Mouse (Mus musculus): ENCODE results near the gene Prkag2. TPM values are rescaled to one million over a fixed set of nuclear protein-coding genes. Genes with fewer than 3 reads are reported as not detected.

The Prkag2 gene
- polyA plus RNA-seq, 1 experiment from 2014 or later = 98.9 TPM

DNA sequence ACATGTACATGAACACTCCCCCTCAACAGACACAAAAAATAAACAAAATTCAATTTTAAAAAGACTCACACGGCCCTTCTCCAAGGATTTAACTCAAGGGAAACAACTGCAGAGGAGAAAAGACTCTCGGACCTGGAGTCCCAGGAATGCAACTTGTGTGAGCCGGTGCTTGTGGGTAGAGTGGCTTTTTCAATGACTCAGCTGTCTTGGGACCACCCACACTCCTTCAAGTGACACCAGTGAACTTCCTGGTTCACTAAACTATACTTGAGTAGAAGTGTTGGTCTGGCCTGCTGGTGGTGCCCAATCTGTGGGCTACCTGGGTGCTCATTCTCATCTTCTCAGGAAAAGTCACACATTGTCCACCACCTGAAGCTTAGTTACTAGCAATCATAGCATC is 53.7 kb downstream of the Prkag2 start:
- Histone ChIP-seq H3K9ac (replicated peaks; ENCODE audit: low read depth, low read length) (no peak overlapping the region), H3K4me3 (ENCODE audit: low read depth, low read length) (no peak overlapping the region), H3K27ac (ENCODE audit: low read depth, low read length) (no peak overlapping the region), H3K9me3 (ENCODE audit: control insufficient read depth, low read length) (no peaks in the 10 kb centered on the region), H3K4me2 (ENCODE audit: low read depth, low read length) (no peak overlapping the region), H3K4me1 (ENCODE audit: control insufficient read depth, insufficient read depth, low read length) (no peaks in the 10 kb centered on the region), H3K27me3 (ENCODE audit: control insufficient read depth, insufficient read depth, low read length) (no peaks in the 10 kb centered on the region), H3K36me3 (ENCODE audit: control insufficient read depth, insufficient read depth, low read length) (no peaks in the 10 kb centered on the region)
- ATAC-seq (ENCODE audit: low read depth) = no peak
- 84% methylated on average over 3 of the region's 3 CpGs for WGBS

DNA sequence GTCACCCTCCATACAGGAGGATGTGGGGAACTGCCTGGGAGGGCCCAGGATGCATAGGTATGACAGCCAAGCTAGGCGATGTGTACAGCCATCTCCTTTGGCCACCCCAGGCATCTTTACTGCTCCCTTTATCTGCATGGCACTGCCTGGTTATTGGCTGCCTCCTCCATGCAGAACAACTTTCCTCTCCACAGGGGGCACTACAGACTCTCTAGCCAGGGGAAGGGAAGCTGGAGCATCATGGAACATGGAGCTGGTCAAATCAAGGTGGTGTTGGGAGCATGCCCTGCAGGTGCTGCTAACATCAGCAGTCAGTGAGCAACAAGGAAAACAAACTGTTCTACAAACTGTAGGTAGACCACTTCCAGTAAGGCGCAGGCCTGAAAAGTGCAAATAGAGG is 56.4 kb downstream of the Prkag2 start:
- Histone ChIP-seq H3K36me3 (ENCODE audit: control insufficient read depth, insufficient read depth, low read length) (no peaks in the 10 kb centered on the region), H3K4me2 (ENCODE audit: low read depth, low read length) (no peak overlapping the region), H3K4me3 (ENCODE audit: low read depth, low read length) (no peak overlapping the region), H3K27me3 (ENCODE audit: control insufficient read depth, insufficient read depth, low read length) (no peaks in the 10 kb centered on the region), H3K9me3 (ENCODE audit: control insufficient read depth, low read length) (no peaks in the 10 kb centered on the region), H3K9ac (replicated peaks; ENCODE audit: low read depth, low read length) (no peak overlapping the region), H3K4me1 (ENCODE audit: control insufficient read depth, insufficient read depth, low read length) (no peaks in the 10 kb centered on the region), H3K27ac (ENCODE audit: low read depth, low read length) (no peak overlapping the region)
- 85% methylated on average over 2 of the region's 2 CpGs for WGBS
- no peak for ATAC-seq (ENCODE audit: low read depth)

DNA sequence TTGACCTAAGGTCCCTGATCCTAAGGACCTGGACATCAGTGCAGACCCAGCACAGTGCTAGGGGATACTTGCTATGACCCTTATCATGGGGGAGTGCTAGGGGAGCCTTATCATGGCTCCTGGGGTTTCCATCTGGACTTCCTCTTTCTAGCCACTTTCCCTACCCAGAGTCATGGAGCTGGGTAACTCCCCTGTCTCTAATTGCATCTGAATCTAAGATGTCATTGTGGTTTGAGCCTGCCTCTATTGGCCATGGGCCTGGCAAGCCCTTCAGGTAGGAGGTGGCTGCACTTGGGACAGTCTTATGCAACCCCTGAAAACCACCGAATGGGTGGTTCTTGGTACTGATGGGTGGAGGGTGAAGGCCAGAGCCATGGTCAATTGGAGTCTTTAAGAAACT is 58.5 kb downstream of the Prkag2 start:
- Histone ChIP-seq H3K27ac (ENCODE audit: low read depth, low read length) (no peak overlapping the region), H3K36me3 (ENCODE audit: control insufficient read depth, insufficient read depth, low read length) (no peaks in the 10 kb centered on the region), H3K4me3 (ENCODE audit: low read depth, low read length) (no peak overlapping the region), H3K9me3 (ENCODE audit: control insufficient read depth, low read length) (no peaks in the 10 kb centered on the region), H3K27me3 (ENCODE audit: control insufficient read depth, insufficient read depth, low read length) (no peaks in the 10 kb centered on the region), H3K4me2 (ENCODE audit: low read depth, low read length) (no peak overlapping the region), H3K9ac (replicated peaks; ENCODE audit: low read depth, low read length) (no peak overlapping the region), H3K4me1 (ENCODE audit: control insufficient read depth, insufficient read depth, low read length) (no peaks in the 10 kb centered on the region)
- ATAC-seq (ENCODE audit: low read depth) = no peak
- 100% methylated on average over 1 of the region's 1 CpGs for WGBS

GRCm38 (mm10) chr5:25041307-25041706 is 59.1 kb downstream of the Prkag2 start:
- H3K36me3 ChIP-seq (ENCODE audit: control insufficient read depth, insufficient read depth, low read length) = no peaks in the 10 kb centered on the region
- H3K27me3 ChIP-seq (ENCODE audit: control insufficient read depth, insufficient read depth, low read length) = no peaks in the 10 kb centered on the region
- H3K9ac ChIP-seq (replicated peaks; ENCODE audit: low read depth, low read length) = no peak overlapping the region
- H3K4me3 ChIP-seq (ENCODE audit: low read depth, low read length) = no peak overlapping the region
- H3K4me1 ChIP-seq (ENCODE audit: control insufficient read depth, insufficient read depth, low read length) = no peaks in the 10 kb centered on the region
- no peak for ATAC-seq (ENCODE audit: low read depth)
- no peak overlapping the region for H3K27ac ChIP-seq (ENCODE audit: low read depth, low read length)
- no peaks in the 10 kb centered on the region for H3K9me3 ChIP-seq (ENCODE audit: control insufficient read depth, low read length)
- WGBS = 50% methylated on average over 5 of the region's 5 CpGs
- no peak overlapping the region for H3K4me2 ChIP-seq (ENCODE audit: low read depth, low read length)

DNA sequence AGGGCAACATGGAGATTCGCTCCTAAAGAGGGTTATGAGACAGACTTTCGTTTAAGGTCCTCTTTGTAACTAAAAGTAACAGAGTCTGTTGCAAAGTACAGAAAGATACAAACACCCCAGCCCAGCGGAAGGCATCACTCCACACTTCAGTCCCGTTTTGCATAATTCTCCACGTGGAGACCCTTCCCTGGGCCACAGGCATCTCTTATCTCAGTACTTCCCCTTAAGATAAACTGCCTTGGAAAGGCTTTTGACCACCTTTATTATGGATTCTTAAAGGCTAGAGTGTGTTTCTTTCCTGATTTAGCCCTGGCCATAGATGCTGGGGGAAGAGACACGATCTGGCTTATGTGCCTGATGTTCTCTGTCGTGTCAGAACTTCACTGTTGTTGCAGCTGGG is 59.5 kb downstream of the Prkag2 start:
- WGBS = 84% methylated on average over 7 of the region's 7 CpGs
- H3K4me2 ChIP-seq (ENCODE audit: low read depth, low read length) = no peak overlapping the region
- no peak overlapping the region for H3K4me3 ChIP-seq (ENCODE audit: low read depth, low read length)
- no peaks in the 10 kb centered on the region for H3K4me1 ChIP-seq (ENCODE audit: control insufficient read depth, insufficient read depth, low read length)
- no peaks in the 10 kb centered on the region for H3K27me3 ChIP-seq (ENCODE audit: control insufficient read depth, insufficient read depth, low read length)
- H3K9me3 ChIP-seq (ENCODE audit: control insufficient read depth, low read length) = no peaks in the 10 kb centered on the region
- no peak overlapping the region for H3K27ac ChIP-seq (ENCODE audit: low read depth, low read length)
- ATAC-seq (ENCODE audit: low read depth) = no peak
- H3K36me3 ChIP-seq (ENCODE audit: control insufficient read depth, insufficient read depth, low read length) = no peaks in the 10 kb centered on the region
- H3K9ac ChIP-seq (replicated peaks; ENCODE audit: low read depth, low read length) = no peak overlapping the region

DNA sequence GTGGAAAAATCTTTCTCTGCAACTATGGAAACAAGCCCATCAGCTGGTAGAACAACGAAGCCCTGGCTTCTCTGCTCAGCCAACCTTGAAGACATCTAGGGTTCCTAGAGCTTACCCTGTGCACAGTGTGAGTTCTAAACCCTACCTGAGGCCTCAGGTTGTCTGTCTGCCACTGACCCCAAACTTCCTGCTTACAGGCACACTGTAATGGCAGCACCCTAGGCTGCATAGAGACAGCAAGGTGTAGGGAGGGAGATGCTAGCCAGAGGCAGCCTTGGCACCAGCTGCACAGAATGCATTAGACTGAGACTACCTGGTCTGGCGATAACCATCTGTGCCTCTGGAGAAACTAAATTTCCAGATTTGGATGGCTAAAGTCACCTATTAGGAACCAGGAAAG is 61.6 kb downstream of the Prkag2 start:
- Histone ChIP-seq H3K9ac (replicated peaks; ENCODE audit: low read depth, low read length) (no peak overlapping the region), H3K27ac (ENCODE audit: low read depth, low read length) (no peak overlapping the region), H3K9me3 (ENCODE audit: control insufficient read depth, low read length) (no peaks in the 10 kb centered on the region), H3K4me2 (ENCODE audit: low read depth, low read length) (no peak overlapping the region), H3K36me3 (ENCODE audit: control insufficient read depth, insufficient read depth, low read length) (no peaks in the 10 kb centered on the region), H3K27me3 (ENCODE audit: control insufficient read depth, insufficient read depth, low read length) (no peaks in the 10 kb centered on the region), H3K4me3 (ENCODE audit: low read depth, low read length) (no peak overlapping the region), H3K4me1 (ENCODE audit: control insufficient read depth, insufficient read depth, low read length) (no peaks in the 10 kb centered on the region)
- ATAC-seq (ENCODE audit: low read depth) = no peak
- WGBS = 95% methylated on average over 2 of the region's 2 CpGs

GRCm38 (mm10) chr5:25035391-25035790 is 65.1 kb downstream of the Prkag2 start:
- Histone ChIP-seq H3K27me3 (ENCODE audit: control insufficient read depth, insufficient read depth, low read length) (no peaks in the 10 kb centered on the region), H3K36me3 (ENCODE audit: control insufficient read depth, insufficient read depth, low read length) (no peaks in the 10 kb centered on the region), H3K4me1 (ENCODE audit: control insufficient read depth, insufficient read depth, low read length) (no peaks in the 10 kb centered on the region), H3K4me2 (ENCODE audit: low read depth, low read length) (no peak overlapping the region), H3K4me3 (ENCODE audit: low read depth, low read length) (no peak overlapping the region), H3K9ac (replicated peaks; ENCODE audit: low read depth, low read length) (no peak overlapping the region), H3K27ac (ENCODE audit: low read depth, low read length) (no peak overlapping the region), H3K9me3 (ENCODE audit: control insufficient read depth, low read length) (no peaks in the 10 kb centered on the region)
- ATAC-seq (ENCODE audit: low read depth) = no peak
- WGBS = 88% methylated on average over 3 of the region's 3 CpGs

- no peaks in the 10 kb centered on the region for H3K9me3 ChIP-seq (ENCODE audit: control insufficient read depth, low read length)
- no peaks in the 10 kb centered on the region for H3K36me3 ChIP-seq (ENCODE audit: control insufficient read depth, insufficient read depth, low read length)
- 81% methylated on average over 4 of the region's 4 CpGs for WGBS
- no peak overlapping the region for H3K4me2 ChIP-seq (ENCODE audit: low read depth, low read length)
- no peaks in the 10 kb centered on the region for H3K4me1 ChIP-seq (ENCODE audit: control insufficient read depth, insufficient read depth, low read length)
- H3K4me3 ChIP-seq (ENCODE audit: low read depth, low read length) = no peak overlapping the region
- no peak overlapping the region for H3K9ac ChIP-seq (replicated peaks; ENCODE audit: low read depth, low read length)
- H3K27ac ChIP-seq (ENCODE audit: low read depth, low read length) = no peak overlapping the region
- no peak for ATAC-seq (ENCODE audit: low read depth)
- no peaks in the 10 kb centered on the region for H3K27me3 ChIP-seq (ENCODE audit: control insufficient read depth, insufficient read depth, low read length)
Measured at GRCm38 (mm10) chr5:25031456-25031856, 69.0 kb downstream of the Prkag2 start.

DNA sequence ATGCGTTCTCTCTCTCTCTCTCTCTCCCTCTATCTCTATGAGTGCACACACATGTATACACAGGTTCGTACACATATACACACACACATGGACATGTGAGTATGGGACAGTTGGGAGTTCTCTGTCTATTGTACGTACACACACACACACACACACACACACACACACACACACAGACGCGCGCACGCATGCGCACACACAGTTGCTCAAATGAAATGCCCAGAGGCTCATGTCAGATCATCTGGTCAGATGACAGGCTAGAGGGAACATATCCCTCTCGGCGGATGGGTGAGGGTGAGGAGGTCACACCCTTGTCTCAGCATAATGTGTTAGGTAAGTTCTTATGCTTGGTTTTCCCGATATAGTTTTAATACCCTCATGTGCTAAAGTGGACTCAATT is 69.4 kb downstream of the Prkag2 start:
- no peaks in the 10 kb centered on the region for H3K9me3 ChIP-seq (ENCODE audit: control insufficient read depth, low read length)
- no peaks in the 10 kb centered on the region for H3K27me3 ChIP-seq (ENCODE audit: control insufficient read depth, insufficient read depth, low read length)
- no peak overlapping the region for H3K4me3 ChIP-seq (ENCODE audit: low read depth, low read length)
- no peaks in the 10 kb centered on the region for H3K36me3 ChIP-seq (ENCODE audit: control insufficient read depth, insufficient read depth, low read length)
- no peak overlapping the region for H3K9ac ChIP-seq (replicated peaks; ENCODE audit: low read depth, low read length)
- H3K27ac ChIP-seq (ENCODE audit: low read depth, low read length) = no peak overlapping the region
- H3K4me1 ChIP-seq (ENCODE audit: control insufficient read depth, insufficient read depth, low read length) = no peaks in the 10 kb centered on the region
- no peak for ATAC-seq (ENCODE audit: low read depth)
- H3K4me2 ChIP-seq (ENCODE audit: low read depth, low read length) = no peak overlapping the region
- 88% methylated on average over 11 of the region's 11 CpGs for WGBS

- H3K4me2 ChIP-seq (ENCODE audit: low read depth, low read length) = no peak overlapping the region
- ATAC-seq (ENCODE audit: low read depth) = no peak
- H3K9ac ChIP-seq (replicated peaks; ENCODE audit: low read depth, low read length) = no peak overlapping the region
- H3K27ac ChIP-seq (ENCODE audit: low read depth, low read length) = no peak overlapping the region
- H3K4me3 ChIP-seq (ENCODE audit: low read depth, low read length) = no peak overlapping the region
- 67% methylated on average over 3 of the region's 3 CpGs for WGBS
- no peaks in the 10 kb centered on the region for H3K4me1 ChIP-seq (ENCODE audit: control insufficient read depth, insufficient read depth, low read length)
- H3K9me3 ChIP-seq (ENCODE audit: control insufficient read depth, low read length) = no peaks in the 10 kb centered on the region
- no peaks in the 10 kb centered on the region for H3K36me3 ChIP-seq (ENCODE audit: control insufficient read depth, insufficient read depth, low read length)
- H3K27me3 ChIP-seq (ENCODE audit: control insufficient read depth, insufficient read depth, low read length) = no peaks in the 10 kb centered on the region
Measured at GRCm38 (mm10) chr5:25030276-25030681, 70.2 kb downstream of the Prkag2 start.
